Mouse (Mus musculus): ENCODE measurements around the gene Crygs. TPM values are rescaled to one million over a fixed set of nuclear protein-coding genes. Genes with fewer than 3 reads are reported as not detected.
"Not testable (repeated sequence)": the region's sequence is repeated elsewhere in the genome, so short reads cannot be mapped to it uniquely, and the experiment has no call there.

The Crygs gene
- polyA plus RNA-seq, 2 experiments: not detected

DNA sequence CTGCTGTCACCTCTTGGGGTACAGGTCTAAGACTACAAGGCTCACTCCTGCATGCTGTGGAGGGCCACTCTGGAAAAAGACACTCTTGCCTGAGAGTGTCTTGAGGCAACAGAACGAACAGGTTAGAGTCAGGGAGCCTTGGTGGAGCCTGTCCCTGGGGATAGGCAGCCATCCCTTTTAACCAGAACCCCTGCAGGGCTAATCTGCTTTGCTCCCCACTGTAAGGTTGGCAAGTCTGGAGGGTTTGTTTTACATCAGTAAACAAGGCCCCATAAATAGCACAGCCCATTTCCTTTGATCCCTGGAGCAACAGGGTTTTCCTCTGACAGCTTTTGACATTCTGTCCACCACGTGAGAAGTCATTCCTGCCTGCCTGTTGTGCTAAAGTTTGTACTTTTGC is 20.1 kb downstream of the Crygs start:
- no peaks in the 10 kb centered on the region for H3K27me3 ChIP-seq (ENCODE audit: control insufficient read depth, insufficient read depth, low read length)
- DNase-seq (ENCODE audit: low read depth in 3 of 3, low spot score in 3 of 3): no peak
- H3K36me3 ChIP-seq (replicated peaks; ENCODE audit: control insufficient read depth, insufficient read depth, low read depth): no peaks in the 10 kb centered on the region
- no peak for TF ChIP-seq CTCF (IDR thresholded peaks at IDR 0.05; ENCODE audit: low read depth)
- TF ChIP-seq EP300 (IDR thresholded peaks at IDR 0.05; ENCODE audit: low read depth): no peak
- no peak overlapping the region for H3K9ac ChIP-seq (replicated peaks)
- ATAC-seq (ENCODE audit: insufficient read depth): no peak
- H3K27ac ChIP-seq: no peak overlapping the region
- H3K9me3 ChIP-seq (ENCODE audit: control insufficient read depth, low read length): no peaks in the 10 kb centered on the region
- 29% methylated on average over 2 of the region's 2 CpGs for WGBS (ENCODE audit: insufficient replicate concordance)
- no peaks in the 10 kb centered on the region for H3K4me1 ChIP-seq (replicated peaks; ENCODE audit: control insufficient read depth in 2 of 2, insufficient read depth in 2 of 2, low read length in 1 of 2)
- no peak overlapping the region for H3K4me3 ChIP-seq (ENCODE audit: insufficient read depth in 1 of 2, low read depth in 2 of 2, low read length in 2 of 2)
- no peak overlapping the region for H3K4me2 ChIP-seq (ENCODE audit: low read depth)

DNA sequence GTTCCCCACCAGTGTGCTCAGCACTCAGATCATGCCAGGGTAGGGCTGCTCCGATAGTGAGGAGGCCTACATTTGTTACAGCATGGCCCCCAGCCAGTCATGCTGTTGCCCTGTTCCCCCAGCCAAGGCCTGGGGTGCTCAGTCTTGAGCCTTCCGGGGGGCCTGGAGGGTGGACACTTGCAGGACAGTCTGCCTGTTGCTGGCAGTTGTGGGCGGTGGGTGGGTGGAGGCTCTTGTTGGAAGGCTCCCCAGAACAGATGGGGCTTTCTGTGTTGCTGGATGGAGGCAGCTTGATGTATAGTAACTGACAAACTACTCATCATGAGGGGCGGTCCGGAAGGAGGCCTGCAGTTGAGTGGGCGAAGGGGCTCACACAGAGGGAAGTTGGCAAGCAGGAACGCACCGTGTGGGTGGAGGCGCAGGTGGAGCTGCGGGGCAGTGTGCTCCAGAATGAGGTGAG is 21.4 kb downstream of the Crygs start:
- no peak overlapping the region for H3K27ac ChIP-seq
- H3K27me3 ChIP-seq (ENCODE audit: control insufficient read depth, insufficient read depth, low read length): no peaks in the 10 kb centered on the region
- H3K4me3 ChIP-seq (ENCODE audit: insufficient read depth in 1 of 2, low read depth in 2 of 2, low read length in 2 of 2): no peak overlapping the region
- ATAC-seq (ENCODE audit: insufficient read depth) (no peak), DNase-seq (ENCODE audit: low read depth in 3 of 3, low spot score in 3 of 3) (no peak)
- H3K36me3 ChIP-seq (replicated peaks; ENCODE audit: control insufficient read depth, insufficient read depth, low read depth): no peaks in the 10 kb centered on the region
- 48% methylated on average over 10 of the region's 10 CpGs for WGBS (ENCODE audit: insufficient replicate concordance)
- H3K9ac ChIP-seq (replicated peaks): no peak overlapping the region
- TF ChIP-seq EP300 (IDR thresholded peaks at IDR 0.05; ENCODE audit: low read depth) (no peak), CTCF (IDR thresholded peaks at IDR 0.05; ENCODE audit: low read depth) (no peak)
- no peaks in the 10 kb centered on the region for H3K9me3 ChIP-seq (ENCODE audit: control insufficient read depth, low read length)
- H3K4me2 ChIP-seq (ENCODE audit: low read depth): no peak overlapping the region
- H3K4me1 ChIP-seq (replicated peaks; ENCODE audit: control insufficient read depth in 2 of 2, insufficient read depth in 2 of 2, low read length in 1 of 2): no peaks in the 10 kb centered on the region

GRCm38 (mm10) chr16:22782686-22783085 is 28.7 kb downstream of the Crygs start:
- Histone ChIP-seq H3K27ac (no peak overlapping the region), H3K4me1 (replicated peaks; ENCODE audit: control insufficient read depth in 2 of 2, insufficient read depth in 2 of 2, low read length in 1 of 2) (no peaks in the 10 kb centered on the region), H3K4me3 (ENCODE audit: insufficient read depth in 1 of 2, low read depth in 2 of 2, low read length in 2 of 2) (no peak overlapping the region), H3K9ac (replicated peaks) (no peak overlapping the region), H3K27me3 (ENCODE audit: control insufficient read depth, insufficient read depth, low read length) (no peaks in the 10 kb centered on the region), H3K4me2 (ENCODE audit: low read depth) (no peak overlapping the region), H3K36me3 (replicated peaks; ENCODE audit: control insufficient read depth, insufficient read depth, low read depth) (no peaks in the 10 kb centered on the region), H3K9me3 (ENCODE audit: control insufficient read depth, low read length) (no peaks in the 10 kb centered on the region)
- no peak for DNase-seq (ENCODE audit: low read depth in 3 of 3, low spot score in 3 of 3)
- 51% methylated on average over 5 of the region's 5 CpGs for WGBS (ENCODE audit: insufficient replicate concordance)
- TF ChIP-seq EP300 (IDR thresholded peaks at IDR 0.05; ENCODE audit: low read depth) (no peak), CTCF (IDR thresholded peaks at IDR 0.05; ENCODE audit: low read depth) (no peak)
- ATAC-seq (ENCODE audit: insufficient read depth): no peak

- no peak for TF ChIP-seq EP300 (IDR thresholded peaks at IDR 0.05; ENCODE audit: low read depth)
- TF ChIP-seq CTCF (IDR thresholded peaks at IDR 0.05; ENCODE audit: low read depth): no peak
- no peaks in the 10 kb centered on the region for H3K36me3 ChIP-seq (replicated peaks; ENCODE audit: control insufficient read depth, insufficient read depth, low read depth)
Measured at GRCm38 (mm10) chr16:22779228-22779835, 32.0 kb downstream of the Crygs start.

DNA sequence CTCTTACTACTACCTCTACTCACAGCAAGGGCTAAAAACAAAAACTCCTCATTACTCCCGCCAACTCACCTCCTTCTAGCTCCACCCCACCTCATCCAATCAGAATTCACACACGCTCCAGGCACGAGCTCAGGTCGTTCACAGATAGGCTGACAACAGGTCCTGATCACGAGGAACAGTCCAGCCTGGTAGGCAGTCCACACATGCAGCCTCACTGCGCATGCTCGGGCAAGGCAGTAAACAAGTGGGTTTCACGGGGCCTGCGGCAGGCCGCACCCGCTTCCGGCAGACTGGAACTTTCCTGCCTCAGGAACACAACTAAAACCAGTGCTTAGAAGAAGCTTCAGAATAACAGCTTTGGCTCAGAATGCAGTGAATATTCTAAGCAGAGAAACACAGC is 33.1 kb downstream of the Crygs start:
- not testable (repeated sequence) for H3K4me3 ChIP-seq (ENCODE audit: insufficient read depth in 1 of 2, low read depth in 2 of 2, low read length in 2 of 2); H3K9ac ChIP-seq (replicated peaks); DNase-seq (ENCODE audit: low read depth in 3 of 3, low spot score in 3 of 3); H3K9me3 ChIP-seq (ENCODE audit: control insufficient read depth, low read length); H3K27ac ChIP-seq; ATAC-seq (ENCODE audit: insufficient read depth); H3K36me3 ChIP-seq (replicated peaks; ENCODE audit: control insufficient read depth, insufficient read depth, low read depth); H3K4me2 ChIP-seq (ENCODE audit: low read depth); H3K27me3 ChIP-seq (ENCODE audit: control insufficient read depth, insufficient read depth, low read length); H3K4me1 ChIP-seq (replicated peaks; ENCODE audit: control insufficient read depth in 2 of 2, insufficient read depth in 2 of 2, low read length in 1 of 2)
- 71% methylated on average over 12 of the region's 12 CpGs for WGBS (ENCODE audit: insufficient replicate concordance)

More at GRCm38 (mm10) chr16:22779228-22779835, 32.0 kb downstream of the Crygs start:
- ATAC-seq (ENCODE audit: insufficient read depth) (no peak), DNase-seq (ENCODE audit: low read depth in 3 of 3, low spot score in 3 of 3) (no peak)
- no peak overlapping the region for H3K27ac ChIP-seq
- no peaks in the 10 kb centered on the region for H3K27me3 ChIP-seq (ENCODE audit: control insufficient read depth, insufficient read depth, low read length)
- H3K9ac ChIP-seq (replicated peaks): no peak overlapping the region
- H3K4me1 ChIP-seq (replicated peaks; ENCODE audit: control insufficient read depth in 2 of 2, insufficient read depth in 2 of 2, low read length in 1 of 2): no peaks in the 10 kb centered on the region
- no peak overlapping the region for H3K4me3 ChIP-seq (ENCODE audit: insufficient read depth in 1 of 2, low read depth in 2 of 2, low read length in 2 of 2)
- WGBS (ENCODE audit: insufficient replicate concordance): 66% methylated on average over 3 of the region's 3 CpGs
- H3K4me2 ChIP-seq (ENCODE audit: low read depth): no peak overlapping the region
- H3K9me3 ChIP-seq (ENCODE audit: control insufficient read depth, low read length): no peaks in the 10 kb centered on the region

All from liver, embryonic 14.5 days (tissue).